Mouse (Mus musculus): ENCODE data around the gene Clec9a. TPM values are rescaled to one million over a fixed set of nuclear protein-coding genes. Genes with fewer than 3 reads are reported as not detected.
A peak's percentile ranks its signal among the peaks of the same experiment; 100 is the strongest.

Clec9a gene
- total RNA-seq, 2 experiments from 2014 or later = not detected

DNA sequence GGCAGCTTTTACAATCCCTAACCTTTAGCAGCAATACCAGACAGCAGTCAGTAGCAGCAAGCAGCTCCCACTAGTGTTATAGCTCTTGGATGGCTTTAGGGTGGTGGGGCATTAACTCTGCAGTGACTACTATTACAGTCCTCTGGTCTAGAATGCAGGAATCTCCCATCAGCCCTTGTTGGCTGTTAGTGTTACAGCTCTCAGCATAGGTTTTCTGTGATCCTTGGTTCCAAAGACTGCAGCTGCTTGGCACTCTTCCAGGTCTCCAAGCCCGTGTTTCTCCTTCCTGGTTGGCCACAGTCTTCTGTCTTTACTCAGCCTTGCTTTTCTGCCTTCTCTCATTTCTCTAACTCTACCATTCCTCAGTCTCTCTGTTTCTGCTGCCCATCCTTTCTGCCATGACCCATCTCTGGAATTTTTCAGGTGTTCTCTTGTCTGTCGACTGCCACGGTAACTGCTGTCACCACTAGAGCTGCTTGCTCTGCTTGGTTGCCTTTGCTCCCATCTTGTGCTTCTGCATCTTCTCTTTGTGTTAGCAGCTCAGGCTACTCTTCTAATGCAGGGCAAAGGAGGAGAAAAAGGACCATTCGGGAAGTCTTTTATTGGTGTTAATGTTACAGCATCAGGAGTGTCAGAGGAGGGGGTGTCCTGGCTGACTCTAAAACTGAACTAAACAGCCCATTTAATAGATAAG is 14.5 kb downstream of the Clec9a start:
- no peak for ATAC-seq (replicated peaks; ENCODE audit: poor library complexity, severe bottlenecking)

DNA sequence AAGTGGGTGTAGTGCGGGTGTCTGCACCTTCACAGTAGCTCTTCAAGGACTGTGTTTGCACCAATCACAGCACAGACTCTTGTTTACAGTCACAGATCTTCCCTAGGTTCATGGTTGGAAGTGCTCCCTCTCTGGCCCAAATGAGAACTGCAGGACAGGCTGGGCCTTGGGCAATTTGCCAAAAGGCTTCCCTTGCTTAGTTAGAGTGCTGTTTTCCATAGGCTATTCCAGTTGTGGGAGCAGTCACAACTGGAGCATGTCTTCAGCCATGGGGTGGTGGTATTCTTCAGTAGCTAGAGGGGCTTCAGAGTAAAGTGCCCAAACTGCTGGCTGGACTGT is 15.0 kb downstream of the Clec9a start:
- ATAC-seq (replicated peaks; ENCODE audit: poor library complexity, severe bottlenecking) = peak; percentile 78

DNA sequence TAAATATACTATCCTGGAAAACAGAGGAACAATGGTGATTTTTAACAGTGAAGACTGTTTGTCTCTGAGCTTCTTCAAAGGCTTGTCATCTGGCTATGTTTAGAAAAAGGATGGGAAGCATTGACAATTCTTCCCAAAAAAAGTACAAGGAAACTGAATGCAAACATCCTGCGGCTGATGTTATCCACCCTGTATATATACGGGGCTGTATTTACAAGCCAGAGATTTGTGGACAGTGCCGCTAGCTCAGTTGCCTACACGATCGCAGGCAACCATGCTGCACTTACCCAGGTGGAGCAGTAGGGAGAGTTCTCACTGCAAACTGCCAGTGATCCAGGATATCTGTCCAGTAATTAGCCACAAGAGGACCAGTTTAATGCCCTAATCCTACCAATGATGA is 16.6 kb downstream of the Clec9a start:
- ATAC-seq (replicated peaks; ENCODE audit: poor library complexity, severe bottlenecking) = no peak

DNA sequence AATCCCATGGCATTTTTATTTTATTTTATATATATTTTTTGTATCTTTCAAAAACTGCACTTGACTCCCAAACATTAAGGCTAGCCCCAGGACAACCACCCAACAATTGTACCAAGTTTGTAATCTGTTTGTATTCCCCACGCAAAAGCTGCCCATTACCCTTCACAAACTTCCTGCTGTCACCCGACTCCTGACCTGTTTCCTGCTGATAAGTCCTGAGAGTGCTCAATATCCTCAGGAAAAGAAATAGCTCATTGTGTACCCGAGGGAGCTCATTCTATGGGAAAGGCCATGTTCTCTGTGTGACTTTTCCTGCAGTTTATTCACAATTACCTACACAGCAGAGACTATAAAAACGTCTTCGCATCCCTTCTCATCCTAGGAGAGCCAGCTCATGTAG is 17.1 kb downstream of the Clec9a start:
- ATAC-seq (replicated peaks; ENCODE audit: poor library complexity, severe bottlenecking) = no peak

DNA sequence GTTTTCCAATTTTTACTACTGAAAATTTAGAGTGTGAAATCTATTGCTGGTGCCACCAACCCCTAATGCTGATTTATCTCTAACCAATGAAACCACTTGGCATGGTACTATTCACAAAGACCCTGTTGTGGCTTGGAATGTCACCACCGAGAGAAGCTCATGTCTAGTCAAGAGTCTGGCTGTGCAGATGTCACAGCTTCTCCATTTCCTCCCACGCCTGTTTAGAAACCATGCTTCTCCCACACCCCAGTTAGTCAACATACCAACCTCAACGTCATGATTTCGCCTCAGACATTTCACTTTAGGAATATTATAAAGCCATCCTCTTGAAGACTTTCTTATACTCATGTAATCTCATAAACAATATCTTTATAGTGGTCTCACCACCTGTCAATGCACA is 18.6 kb downstream of the Clec9a start:
- ATAC-seq (replicated peaks; ENCODE audit: poor library complexity, severe bottlenecking) = peak; percentile 76

DNA sequence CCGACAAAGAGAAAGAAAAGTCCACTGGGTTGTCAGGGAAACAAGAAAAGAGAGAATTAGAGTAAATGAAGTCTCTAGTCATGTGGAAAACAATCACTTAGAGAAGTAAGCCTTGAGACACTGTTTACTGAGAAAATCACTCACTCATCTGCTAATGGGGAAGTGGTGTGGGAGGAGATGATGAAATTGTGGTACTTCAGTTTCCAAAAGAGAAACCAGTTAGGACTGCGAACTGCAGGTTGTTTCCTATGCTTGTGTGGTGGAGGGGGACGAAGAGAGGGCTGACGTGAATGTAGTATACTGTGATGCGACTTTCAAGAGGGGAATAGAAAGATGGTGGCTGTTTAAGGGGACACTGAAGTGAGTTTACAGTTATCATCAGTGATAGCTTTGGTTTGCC is 25.6 kb downstream of the Clec9a start:
- peak; percentile 99 for ATAC-seq (replicated peaks; ENCODE audit: poor library complexity, severe bottlenecking)

DNA sequence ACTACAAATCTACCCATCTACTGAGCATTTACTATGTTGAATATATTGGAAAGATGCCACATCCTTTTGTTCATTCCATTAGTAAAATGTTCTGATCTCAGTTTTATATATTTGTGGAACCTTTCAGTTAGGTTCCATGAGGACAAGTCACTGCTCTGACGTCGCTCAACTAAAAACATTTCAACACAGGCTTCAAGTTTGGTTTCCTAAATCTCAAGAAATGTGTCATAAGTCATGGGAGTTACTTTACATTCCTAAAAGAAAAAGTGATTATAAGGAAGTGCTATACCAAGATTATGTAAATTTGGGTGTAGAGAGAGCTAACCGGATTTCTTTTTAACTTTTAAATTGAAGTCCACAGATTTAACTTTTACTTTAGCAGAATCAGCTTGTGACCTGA is 27.4 kb downstream of the Clec9a start:
- ATAC-seq (replicated peaks; ENCODE audit: poor library complexity, severe bottlenecking) = peak; percentile 76

DNA sequence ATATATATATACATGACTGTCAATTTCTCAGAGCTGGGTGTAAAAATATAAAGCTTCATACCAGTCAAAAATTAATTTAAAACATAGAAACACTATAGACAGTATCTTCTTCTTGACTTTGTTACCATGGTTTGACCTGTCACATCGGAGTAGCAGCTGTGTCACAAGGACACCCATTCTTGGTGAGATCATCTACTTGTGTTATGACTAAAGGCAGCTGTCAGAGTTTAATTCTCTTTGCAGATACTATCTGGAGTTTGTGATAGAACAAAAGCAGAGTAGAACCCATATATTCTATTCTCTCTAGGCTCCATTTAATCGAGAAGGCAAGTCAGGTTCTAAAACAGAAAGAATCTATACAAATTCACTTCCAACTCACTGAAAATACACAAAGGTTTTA is 29.4 kb downstream of the Clec9a start:
- ATAC-seq (replicated peaks; ENCODE audit: poor library complexity, severe bottlenecking) = no peak

DNA sequence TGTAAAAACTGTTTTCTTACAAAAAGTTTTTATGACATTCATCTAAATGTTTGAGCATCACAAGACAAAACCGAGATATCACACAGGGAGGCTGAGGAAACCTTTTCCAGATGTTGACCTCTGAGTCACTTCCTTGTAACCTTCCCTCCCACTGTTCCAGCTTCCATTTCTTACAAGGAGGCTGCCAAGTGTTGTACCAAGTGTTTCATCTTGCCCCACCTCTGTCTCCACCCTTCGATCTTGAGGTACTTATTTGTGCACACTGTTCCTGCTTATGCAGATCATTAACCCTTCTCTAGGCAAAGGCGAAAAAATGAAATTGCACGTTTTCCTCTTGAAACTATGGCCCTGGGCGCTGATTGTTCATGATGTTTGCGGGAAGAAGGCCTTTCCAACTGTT is 41.1 kb downstream of the Clec9a start:
- ATAC-seq (replicated peaks; ENCODE audit: poor library complexity, severe bottlenecking) = no peak

DNA sequence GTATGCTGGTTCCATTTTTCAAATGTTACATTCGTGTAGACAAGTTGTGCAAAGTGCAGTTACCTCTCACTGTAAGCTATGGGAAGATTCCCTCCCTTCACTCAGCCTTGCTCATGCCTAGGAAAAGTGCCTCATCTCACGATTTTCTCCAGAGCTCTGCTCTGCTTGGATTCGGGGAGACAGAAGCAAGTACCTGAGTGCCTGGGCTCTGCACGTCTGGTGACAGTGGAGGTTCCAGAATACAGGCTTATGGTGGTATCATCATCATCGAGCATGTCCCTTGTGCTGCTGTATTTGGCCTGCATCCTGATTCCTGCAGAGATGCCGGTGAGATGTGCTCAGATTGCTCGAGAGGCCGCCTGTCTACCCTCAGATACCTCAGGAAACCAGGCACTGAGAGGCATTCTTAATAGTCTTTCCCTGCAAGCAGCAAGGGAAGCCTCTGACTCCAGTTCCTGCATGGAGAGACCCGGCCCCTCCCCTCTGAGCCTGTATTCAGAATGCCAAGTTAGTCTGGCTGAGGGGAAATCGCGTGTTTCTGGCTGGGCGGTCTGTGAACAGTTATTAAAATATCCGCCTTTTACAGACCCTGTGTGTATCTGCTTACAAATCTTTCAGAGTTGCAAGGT is 42.9 kb downstream of the Clec9a start, which contains the start of gene Clec1a:
Clec1a (minus strand) TSS at position 590 of the 629 bp plus-strand sequence.
- ATAC-seq (replicated peaks; ENCODE audit: poor library complexity, severe bottlenecking) = peak; percentile 59

DNA sequence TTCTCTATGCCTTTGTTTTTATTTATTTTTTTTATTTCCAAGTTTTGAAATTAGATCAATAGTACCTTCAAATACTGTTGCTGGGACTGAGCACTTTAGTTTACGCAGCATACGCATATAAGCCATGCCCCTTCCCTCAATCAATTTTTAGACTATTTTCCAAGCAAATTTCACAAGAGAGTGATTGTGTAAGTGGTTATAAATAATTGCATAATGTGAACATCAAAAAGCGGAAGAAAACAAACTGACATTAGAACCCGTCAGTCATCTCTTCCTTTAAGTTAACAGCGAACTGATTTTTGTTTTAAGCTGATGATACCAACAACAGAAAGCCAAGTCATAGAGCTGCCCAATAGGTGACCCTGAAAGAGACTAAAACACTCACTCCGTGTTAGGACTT is 62.7 kb downstream of the Clec9a start:
- peak; percentile 77 for ATAC-seq (replicated peaks; ENCODE audit: poor library complexity, severe bottlenecking)

DNA sequence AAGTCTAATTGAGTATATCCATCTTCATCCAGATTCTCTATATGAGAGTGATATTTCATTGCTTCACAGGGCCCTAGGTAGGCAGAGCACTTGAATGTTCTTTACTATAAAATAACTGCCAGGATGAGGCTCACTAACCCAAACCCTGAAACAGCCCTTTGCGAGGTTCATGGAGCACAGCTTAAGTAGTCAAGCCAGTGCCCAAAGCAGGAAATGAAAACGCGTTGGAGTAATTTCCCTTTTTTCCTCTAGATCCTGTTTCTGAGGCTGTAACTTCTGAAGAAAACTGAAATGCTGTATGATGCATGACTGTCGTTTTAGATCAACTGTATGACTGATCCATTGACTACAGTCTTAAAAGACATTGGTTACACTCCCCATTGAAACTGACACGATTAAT is 64.0 kb downstream of the Clec9a start:
- peak; percentile 71 for ATAC-seq (replicated peaks; ENCODE audit: poor library complexity, severe bottlenecking)

Other genes with a start within 250 kb of the Clec9a start
- 29.6 and 31.1 TPM in 2 replicates for gene Clec2d, start 228.2 kb upstream of the Clec9a start, total RNA-seq (2014; fragmentation: Nextera tagmentation)
- gene Clec2d, start 228.2 kb upstream of the Clec9a start, total RNA-seq (2017) = 83.5 and 99.8 TPM in 2 replicates
- gene Cd69, start 133.4 kb upstream of the Clec9a start, total RNA-seq (2014; fragmentation: Nextera tagmentation) = 60.9 and 69.3 TPM in 2 replicates
- gene Cd69, start 133.4 kb upstream of the Clec9a start, total RNA-seq (2017) = 163 and 224 TPM in 2 replicates
- not detected in 2 replicates for gene 4922502D21Rik, start 77.1 kb upstream of the Clec9a start, total RNA-seq (2014; fragmentation: Nextera tagmentation)
- 1.2 TPM in 1 of 2 replicates, not detected in the other for gene 4922502D21Rik, start 77.1 kb upstream of the Clec9a start, total RNA-seq (2017)
- gene Clec12a, start 66.2 kb upstream of the Clec9a start, total RNA-seq (2014; fragmentation: Nextera tagmentation) = 318 and 331 TPM in 2 replicates
- 549 and 684 TPM in 2 replicates for gene Clec12a, start 66.2 kb upstream of the Clec9a start, total RNA-seq (2017)
- not detected in 2 replicates for gene Clec12b, start 23.0 kb upstream of the Clec9a start, total RNA-seq (2014; fragmentation: Nextera tagmentation)
- gene Clec12b, start 23.0 kb upstream of the Clec9a start, total RNA-seq (2017) = not detected in 2 replicates
- 2.0 TPM in 1 of 2 replicates, not detected in the other for gene Clec1b, start 11.6 kb upstream of the Clec9a start, total RNA-seq (2014; fragmentation: Nextera tagmentation)
- gene Clec1b, start 11.6 kb upstream of the Clec9a start, total RNA-seq (2017) = 0.21 TPM in 1 of 2 replicates, not detected in the other
- not detected in 2 replicates for gene Clec1a, start 43.1 kb downstream of the Clec9a start, total RNA-seq (2014; fragmentation: Nextera tagmentation)
- gene Clec1a, start 43.1 kb downstream of the Clec9a start, total RNA-seq (2017) = not detected in 2 replicates
- 15.1 and 18.4 TPM in 2 replicates for gene Olr1, start 98.3 kb downstream of the Clec9a start, total RNA-seq (2014; fragmentation: Nextera tagmentation)
- gene Olr1, start 98.3 kb downstream of the Clec9a start, total RNA-seq (2017) = 16.9 and 23.2 TPM in 2 replicates
- 0.53 TPM in 1 of 2 replicates, not detected in the other for gene Tmem52b, start 103.7 kb downstream of the Clec9a start, total RNA-seq (2014; fragmentation: Nextera tagmentation)
- gene Tmem52b, start 103.7 kb downstream of the Clec9a start, total RNA-seq (2017) = not detected in 2 replicates
- gene Gabarapl1, start 124.3 kb downstream of the Clec9a start, total RNA-seq (2014; fragmentation: Nextera tagmentation) = 37.4 and 45.0 TPM in 2 replicates
- 39.8 and 76.6 TPM in 2 replicates for gene Gabarapl1, start 124.3 kb downstream of the Clec9a start, total RNA-seq (2017)
- not detected in 2 replicates for gene Klre1, start 169.0 kb downstream of the Clec9a start, total RNA-seq (2014; fragmentation: Nextera tagmentation)
- gene Klre1, start 169.0 kb downstream of the Clec9a start, total RNA-seq (2017) = not detected in 2 replicates
- gene Klrd1, start 182.9 kb downstream of the Clec9a start, total RNA-seq (2014; fragmentation: Nextera tagmentation) = 9.6 TPM in 1 of 2 replicates, not detected in the other
- gene Klrd1, start 182.9 kb downstream of the Clec9a start, total RNA-seq (2017) = 0.34 TPM in 1 of 2 replicates, not detected in the other
- gene Klrk1, start 215.0 kb downstream of the Clec9a start, total RNA-seq (2014; fragmentation: Nextera tagmentation) = 6.0 and 8.4 TPM in 2 replicates
- gene Klrk1, start 215.0 kb downstream of the Clec9a start, total RNA-seq (2017) = 9.8 and 14.1 TPM in 2 replicates
- not detected in 2 replicates for gene Klrc3, start 234.5 kb downstream of the Clec9a start, total RNA-seq (2014; fragmentation: Nextera tagmentation)
- not detected in 2 replicates for gene Klrc3, start 234.5 kb downstream of the Clec9a start, total RNA-seq (2017)